Mouse (Mus musculus) liver, embryonic 11.5 days (tissue): ENCODE data around the gene Ppp4r1. TPM values are rescaled to one million over a fixed set of nuclear protein-coding genes. Genes with fewer than 3 reads are reported as not detected.

Experiments used
- ATAC-seq: fragments of 200-750 bp; cut with Nextera tagmentation; replicated peaks from 2 replicates; pipeline ENCODE4 v1.8.0; 2017; ENCODE audit warnings: moderate number of reproducible peaks, mild to moderate bottlenecking, moderate TSS enrichment, moderate library complexity; ENCODE audit not compliant: low FRiP score
- DNase-seq: peaks from one replicate; pipeline ENCODE4 v3.0.0-alpha.2; 2017; ENCODE audit warnings: low spot score
- H3K27ac ChIP-seq: fragments of 300-500 bp; sonication (generic); 2 replicates; pipeline ENCODE4 v1.5.1; 2014; ENCODE audit warnings: mild to moderate bottlenecking, low read depth, low read length, control low read depth
- H3K27me3 ChIP-seq: fragments of 300-500 bp; sonication (generic); replicated peaks from 2 replicates; pipeline ENCODE4 v1.6.1; 2014; ENCODE audit warnings: low read length, mixed read lengths; ENCODE audit not compliant: control insufficient read depth, insufficient read depth
- H3K36me3 ChIP-seq: fragments of 300-500 bp; sonication (generic); 2 replicates; pipeline ENCODE4 v1.6.1; 2014; ENCODE audit warnings: mild to moderate bottlenecking, low read length, moderate library complexity, mixed read lengths; ENCODE audit not compliant: control insufficient read depth, insufficient read depth
- H3K4me1 ChIP-seq: fragments of 300-500 bp; sonication (generic); replicated peaks from 2 replicates; pipeline ENCODE4 v1.6.1; 2014; ENCODE audit warnings: low read length, mixed read lengths; ENCODE audit not compliant: control insufficient read depth, insufficient read depth
- H3K4me2 ChIP-seq: fragments of 300-500 bp; sonication (generic); 2 replicates; pipeline ENCODE4 v1.6.1; 2014; ENCODE audit warnings: mild to moderate bottlenecking, control low read depth, moderate library complexity
- H3K4me3 ChIP-seq: fragments of 300-500 bp; sonication (generic); 2 replicates; pipeline ENCODE4 v1.5.1; 2014; ENCODE audit warnings: low read depth, low read length, control low read depth
- H3K9ac ChIP-seq: fragments of 300-500 bp; sonication (generic); 2 replicates; pipeline ENCODE4 v1.6.1; 2014; ENCODE audit warnings: low read depth, low read length, control low read depth
- H3K9me3 ChIP-seq: fragments of 300-500 bp; sonication (generic); 2 replicates; pipeline ENCODE4 v1.6.1; 2016; ENCODE audit warnings: low read length, inconsistent platforms, mixed read lengths; ENCODE audit not compliant: control insufficient read depth
- WGBS: fragments of 180-500 bp; shearing (Covaris S2); extraction: QIAGEN DNeasy Blood & Tissue Kit; methylation state at CpG from one replicate; pipeline ENCODE4 v1.1.7; 2014; 5-methylcytosine and 5-hydroxymethylcytosine counted together
- polyA plus RNA-seq: library from polyadenylated mRNA; unstranded; fragments of >200 nt; fragmentation: Nextera tagmentation; extraction: Ambion mirVana; gene quantifications from 2 replicates; pipeline ENCODE4 v1.2.1, GENCODE M21; 2014

The Ppp4r1 gene
- polyA plus RNA-seq = 25.5 and 28.0 TPM in 2 replicates

GRCm38 (mm10) chr17:65782551-65783141 is at the start of gene Ppp4r1:
Gene Ppp4r1, plus strand, starts transcription at chr17:65782573.
- Histone ChIP-seq H3K27ac (peak within 1 kb of the TSS; percentile 96), H3K4me2 (peak within 1 kb of the TSS; percentile 80), H3K4me1 (peaks cover 15% of the 10 kb centered on the region), H3K36me3 (peaks cover 11% of the 10 kb centered on the region), H3K27me3 (no peaks in the 10 kb centered on the region), H3K9me3 (no peaks in the 10 kb centered on the region), H3K4me3 (peak within 1 kb of the TSS; percentile 96), H3K9ac (peak within 1 kb of the TSS; percentile 99)
- under 1% methylated on average over 66 of the region's 81 CpGs for WGBS
- DNase-seq = peak; percentile 88
- ATAC-seq = peak; percentile 83

GRCm38 (mm10) chr17:65732666-65733065 is 49.7 kb upstream of the Ppp4r1 start:
- Histone ChIP-seq H3K9ac (no peak overlapping the region), H3K27ac (no peak overlapping the region), H3K9me3 (no peaks in the 10 kb centered on the region), H3K4me1 (no peaks in the 10 kb centered on the region), H3K36me3 (no peaks in the 10 kb centered on the region), H3K27me3 (no peaks in the 10 kb centered on the region), H3K4me3 (no peak overlapping the region), H3K4me2 (no peak overlapping the region)
- no peak for ATAC-seq
- 82% methylated on average over 4 of the region's 4 CpGs for WGBS
- DNase-seq = no peak

GRCm38 (mm10) chr17:65735088-65735487 is 47.3 kb upstream of the Ppp4r1 start:
- Histone ChIP-seq H3K4me1 (no peaks in the 10 kb centered on the region), H3K27ac (no peak overlapping the region), H3K4me2 (no peak overlapping the region), H3K9ac (no peak overlapping the region), H3K36me3 (no peaks in the 10 kb centered on the region), H3K9me3 (no peaks in the 10 kb centered on the region), H3K4me3 (no peak overlapping the region), H3K27me3 (no peaks in the 10 kb centered on the region)
- ATAC-seq (no peak), DNase-seq (no peak)
- 84% methylated on average over 2 of the region's 2 CpGs for WGBS

- Histone ChIP-seq H3K9me3 (no peaks in the 10 kb centered on the region), H3K9ac (no peak overlapping the region), H3K27me3 (no peaks in the 10 kb centered on the region; the same call in 1 of the 2 replicates), H3K4me3 (no peak overlapping the region), H3K36me3 (no peaks in the 10 kb centered on the region), H3K4me2 (no peak overlapping the region), H3K27ac (no peak overlapping the region), H3K4me1 (no peaks in the 10 kb centered on the region)
- ATAC-seq (no peak), DNase-seq (no peak)
- 61% methylated on average over 5 of the region's 5 CpGs for WGBS
Observed at GRCm38 (mm10) chr17:65737175-65737574, 45.2 kb upstream of the Ppp4r1 start.

- no peak overlapping the region for H3K27ac ChIP-seq
- ATAC-seq = 0 out of 2 replicates have a peak, but pooled peaks have one; percentile 18
Observed at GRCm38 (mm10) chr17:65737622-65738021, 44.8 kb upstream of the Ppp4r1 start.

GRCm38 (mm10) chr17:65739874-65740725 is 42.3 kb upstream of the Ppp4r1 start:
- DNase-seq (no peak), ATAC-seq (no peak; the same call in 1 of the 2 replicates)
- Histone ChIP-seq H3K4me2 (no peak overlapping the region), H3K36me3 (no peaks in the 10 kb centered on the region), H3K27ac (no peak overlapping the region; the same call in 1 of the 2 replicates), H3K27me3 (no peaks in the 10 kb centered on the region; the same call in 1 of the 2 replicates), H3K4me3 (no peak overlapping the region), H3K4me1 (no peaks in the 10 kb centered on the region), H3K9ac (no peak overlapping the region), H3K9me3 (no peaks in the 10 kb centered on the region)
- WGBS = 73% methylated on average over 15 of the region's 15 CpGs

More at GRCm38 (mm10) chr17:65737622-65738021, 44.8 kb upstream of the Ppp4r1 start:
- WGBS = 67% methylated on average over 6 of the region's 6 CpGs
- no peaks in the 10 kb centered on the region for H3K36me3 ChIP-seq
- no peak overlapping the region for H3K4me3 ChIP-seq
- H3K9me3 ChIP-seq = no peaks in the 10 kb centered on the region
- no peak overlapping the region for H3K9ac ChIP-seq
- no peaks in the 10 kb centered on the region; the same call in 1 of the 2 replicates for H3K27me3 ChIP-seq
- no peak for DNase-seq
- H3K4me2 ChIP-seq = no peak overlapping the region
- no peaks in the 10 kb centered on the region for H3K4me1 ChIP-seq

GRCm38 (mm10) chr17:65741565-65741964 is 40.8 kb upstream of the Ppp4r1 start:
- DNase-seq (no peak), ATAC-seq (no peak)
- Histone ChIP-seq H3K9ac (no peak overlapping the region), H3K9me3 (no peaks in the 10 kb centered on the region), H3K4me3 (no peak overlapping the region), H3K27me3 (no peaks in the 10 kb centered on the region; the same call in 1 of the 2 replicates), H3K4me1 (no peaks in the 10 kb centered on the region), H3K36me3 (no peaks in the 10 kb centered on the region), H3K27ac (no peak overlapping the region), H3K4me2 (no peak overlapping the region)
- 76% methylated on average over 4 of the region's 4 CpGs for WGBS

- Histone ChIP-seq H3K4me3 (no peak overlapping the region), H3K9me3 (no peaks in the 10 kb centered on the region), H3K4me1 (no peaks in the 10 kb centered on the region), H3K4me2 (no peak overlapping the region), H3K36me3 (no peaks in the 10 kb centered on the region), H3K27ac (no peak overlapping the region), H3K9ac (no peak overlapping the region), H3K27me3 (no peaks in the 10 kb centered on the region; the same call in 1 of the 2 replicates)
- 87% methylated on average over 10 of the region's 10 CpGs for WGBS
- no peak for ATAC-seq
- no peak for DNase-seq
Observed at GRCm38 (mm10) chr17:65742245-65742905, 40.0 kb upstream of the Ppp4r1 start.
